Mouse (Mus musculus): ENCODE data around the gene Csad.

Gene Csad

DNA sequence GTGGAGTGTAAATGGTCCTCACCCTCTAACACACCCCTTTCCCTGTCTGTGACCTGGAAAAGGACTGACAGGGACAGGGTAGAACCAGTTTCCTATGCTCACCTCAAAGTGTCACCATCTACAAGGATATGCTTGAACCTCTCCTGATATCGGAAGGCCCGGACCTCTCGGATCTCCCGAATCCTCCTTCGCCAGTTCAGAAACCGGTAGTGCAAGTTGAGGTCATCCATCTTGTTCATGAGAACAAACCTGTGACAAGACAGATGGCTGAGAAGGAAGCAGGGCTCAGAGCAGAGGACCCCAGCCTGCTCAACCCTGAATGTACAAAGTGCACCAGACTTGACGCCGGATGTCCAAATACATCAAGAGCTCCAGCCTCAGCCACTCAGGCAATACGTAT, 71.2 kb downstream of the Csad start:
- peak; percentile 51 for DNase-seq (ENCODE audit: low spot score)
